Mouse (Mus musculus) hindbrain, embryonic 15.5 days (tissue): Measurements from ENCODE around the gene Ptrh2. TPM values are rescaled to one million over a fixed set of nuclear protein-coding genes. Genes with fewer than 3 reads are reported as not detected.

Source experiments
- ATAC-seq: fragments of 200-750 bp; cut with Nextera tagmentation; 2 replicates; pipeline ENCODE4 v1.8.0; 2017; ENCODE audit warnings: low read depth, moderate number of reproducible peaks, moderate TSS enrichment; ENCODE audit not compliant: low FRiP score
- H3K27ac ChIP-seq: fragments of 300-500 bp; sonication (generic); replicated peaks from 2 replicates; pipeline ENCODE4 v1.5.1; 2015; ENCODE audit warnings: mild to moderate bottlenecking, inconsistent platforms
- H3K27me3 ChIP-seq: fragments of 300-500 bp; sonication (generic); 2 replicates; pipeline ENCODE4 v1.6.1; 2015; ENCODE audit warnings: control low read depth, inconsistent platforms
- H3K36me3 ChIP-seq: fragments of 300-500 bp; sonication (generic); 2 replicates; pipeline ENCODE4 v1.6.1; 2015; ENCODE audit warnings: control low read depth, inconsistent platforms
- H3K4me1 ChIP-seq: fragments of 300-500 bp; sonication (generic); replicated peaks from 2 replicates; pipeline ENCODE4 v1.6.1; 2015; ENCODE audit warnings: control low read depth, inconsistent platforms
- H3K4me2 ChIP-seq: fragments of 300-500 bp; sonication (generic); 2 replicates; pipeline ENCODE4 v1.6.1; 2015; ENCODE audit warnings: moderate library complexity, mild to moderate bottlenecking, inconsistent platforms
- H3K4me3 ChIP-seq: fragments of 300-500 bp; sonication (generic); 2 replicates; pipeline ENCODE4 v1.5.1; 2015; ENCODE audit warnings: mild to moderate bottlenecking, inconsistent platforms
- H3K9ac ChIP-seq: fragments of 300-500 bp; sonication (generic); 2 replicates; pipeline ENCODE4 v1.6.1; 2015; ENCODE audit warnings: inconsistent platforms
- H3K9me3 ChIP-seq: fragments of 300-500 bp; sonication (generic); 2 replicates; pipeline ENCODE4 v1.6.1; 2016; ENCODE audit warnings: control low read depth, inconsistent platforms
- WGBS: fragments of 180-500 bp; shearing (Covaris S2); methylation state at CpG from one replicate; pipeline ENCODE4 v1.1.7; 2015; 5-methylcytosine and 5-hydroxymethylcytosine counted together
- polyA plus RNA-seq: library from polyadenylated mRNA; unstranded; fragments of >200 nt; fragmentation: Nextera tagmentation; extraction: Ambion mirVana; gene quantifications from 2 replicates; pipeline ENCODE4 v1.2.1, GENCODE M21; 2015

Ptrh2 gene
- polyA plus RNA-seq, 1 experiment from 2014 or later: 29.9 TPM

GRCm38 (mm10) chr11:86701151-86701550, 17.4 kb downstream of the Ptrh2 start:
- peaks cover 80% of the 10 kb centered on the region for H3K36me3 ChIP-seq

DNA sequence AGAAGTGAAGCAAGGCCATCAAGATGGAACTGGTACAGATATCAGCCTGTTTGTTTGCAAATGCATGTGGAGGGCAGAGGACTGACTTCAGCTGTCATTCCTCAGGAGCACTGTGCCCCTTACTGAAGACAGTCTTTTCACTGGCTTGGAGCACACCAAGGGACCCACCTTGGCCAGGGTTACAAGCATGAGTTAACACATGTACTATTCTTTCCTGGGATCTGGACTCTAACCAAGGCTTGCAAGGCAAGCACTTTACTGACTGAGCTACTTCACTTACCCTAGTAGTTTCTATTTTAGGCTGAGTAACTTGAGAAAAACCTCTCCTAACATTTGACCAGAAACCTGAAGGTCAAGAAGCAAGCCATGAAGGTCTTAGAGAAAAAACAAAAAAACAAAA, 30.8 kb downstream of the Ptrh2 start:
- Histone ChIP-seq H3K36me3 (peaks cover 68% of the 10 kb centered on the region), H3K9ac (no peak overlapping the region), H3K4me2 (no peak overlapping the region), H3K27ac (no peak overlapping the region), H3K27me3 (no peaks in the 10 kb centered on the region), H3K4me1 (no peaks in the 10 kb centered on the region), H3K9me3 (no peaks in the 10 kb centered on the region), H3K4me3 (no peak overlapping the region)
- no peak for ATAC-seq

More at GRCm38 (mm10) chr11:86701151-86701550, 17.4 kb downstream of the Ptrh2 start:
- Histone ChIP-seq H3K9ac (no peak overlapping the region), H3K9me3 (no peaks in the 10 kb centered on the region), H3K27ac (no peak overlapping the region), H3K4me3 (no peak overlapping the region), H3K4me2 (no peak overlapping the region), H3K4me1 (no peaks in the 10 kb centered on the region), H3K27me3 (no peaks in the 10 kb centered on the region)
- no peak for ATAC-seq
- 94% methylated on average over 4 of the region's 4 CpGs for WGBS

DNA sequence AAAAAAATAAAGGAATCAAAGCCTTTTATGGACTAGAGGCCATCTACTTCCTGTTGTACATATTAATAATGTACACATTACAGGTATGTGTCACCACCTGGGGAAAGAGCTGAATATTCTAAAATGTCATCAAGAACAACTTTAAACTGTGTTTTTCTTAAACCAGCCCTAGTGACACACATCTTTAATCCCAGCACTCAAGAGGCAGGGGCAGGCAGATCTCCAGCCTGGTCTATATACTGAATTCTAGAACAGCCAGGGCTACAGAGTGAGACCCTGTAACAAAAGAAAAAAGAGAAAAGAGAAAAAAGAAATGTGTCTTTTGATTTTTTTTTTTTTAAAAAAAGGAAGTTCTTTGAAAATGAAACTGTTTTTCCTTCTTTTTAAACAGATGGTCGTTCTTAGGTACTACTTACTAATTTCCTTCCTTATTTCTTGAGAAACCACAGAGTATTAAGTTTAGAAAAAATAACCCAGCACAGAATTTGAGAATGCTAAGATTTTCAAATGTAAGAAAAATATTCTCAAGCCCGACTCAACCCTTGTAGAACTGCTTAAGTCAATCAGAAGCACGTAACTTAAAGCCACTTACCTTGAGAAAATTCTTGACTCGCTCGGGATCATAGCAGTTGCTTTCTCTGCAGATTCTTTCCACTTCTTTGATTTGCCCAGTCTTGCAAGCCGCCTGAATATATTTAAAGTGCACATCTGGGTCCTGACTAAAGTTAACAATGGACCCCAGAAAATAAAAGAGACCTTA, 33.7 kb downstream of the Ptrh2 start:
- Histone ChIP-seq H3K9ac (no peak overlapping the region), H3K36me3 (peaks cover 61% of the 10 kb centered on the region), H3K4me2 (no peak overlapping the region), H3K4me1 (no peaks in the 10 kb centered on the region), H3K9me3 (no peaks in the 10 kb centered on the region), H3K27me3 (no peaks in the 10 kb centered on the region), H3K4me3 (no peak overlapping the region), H3K27ac (no peak overlapping the region)
- ATAC-seq: no peak
- WGBS: 87% methylated on average over 6 of the region's 6 CpGs

GRCm38 (mm10) chr11:86718369-86718768, 34.6 kb downstream of the Ptrh2 start:
- 96% methylated on average over 3 of the region's 3 CpGs for WGBS
- Histone ChIP-seq H3K27ac (no peak overlapping the region), H3K9me3 (no peaks in the 10 kb centered on the region), H3K4me2 (no peak overlapping the region), H3K36me3 (peaks cover 66% of the 10 kb centered on the region), H3K9ac (no peak overlapping the region), H3K4me1 (no peaks in the 10 kb centered on the region), H3K27me3 (no peaks in the 10 kb centered on the region), H3K4me3 (no peak overlapping the region)
- ATAC-seq: no peak

- Histone ChIP-seq H3K9me3 (no peaks in the 10 kb centered on the region), H3K4me1 (no peaks in the 10 kb centered on the region), H3K4me2 (no peak overlapping the region), H3K27me3 (no peaks in the 10 kb centered on the region), H3K4me3 (no peak overlapping the region), H3K27ac (no peak overlapping the region), H3K9ac (no peak overlapping the region), H3K36me3 (peaks cover 69% of the 10 kb centered on the region)
- WGBS: 93% methylated on average over 8 of the region's 8 CpGs
- no peak for ATAC-seq
Measured at GRCm38 (mm10) chr11:86719390-86719789, 35.6 kb downstream of the Ptrh2 start.

GRCm38 (mm10) chr11:86724004-86724403, 40.2 kb downstream of the Ptrh2 start:
- Histone ChIP-seq H3K9ac (no peak overlapping the region), H3K27me3 (no peaks in the 10 kb centered on the region), H3K27ac (no peak overlapping the region), H3K4me1 (no peaks in the 10 kb centered on the region), H3K4me2 (no peak overlapping the region), H3K9me3 (no peaks in the 10 kb centered on the region), H3K36me3 (peaks cover 64% of the 10 kb centered on the region), H3K4me3 (no peak overlapping the region)
- no peak for ATAC-seq
- 94% methylated on average over 3 of the region's 3 CpGs for WGBS

DNA sequence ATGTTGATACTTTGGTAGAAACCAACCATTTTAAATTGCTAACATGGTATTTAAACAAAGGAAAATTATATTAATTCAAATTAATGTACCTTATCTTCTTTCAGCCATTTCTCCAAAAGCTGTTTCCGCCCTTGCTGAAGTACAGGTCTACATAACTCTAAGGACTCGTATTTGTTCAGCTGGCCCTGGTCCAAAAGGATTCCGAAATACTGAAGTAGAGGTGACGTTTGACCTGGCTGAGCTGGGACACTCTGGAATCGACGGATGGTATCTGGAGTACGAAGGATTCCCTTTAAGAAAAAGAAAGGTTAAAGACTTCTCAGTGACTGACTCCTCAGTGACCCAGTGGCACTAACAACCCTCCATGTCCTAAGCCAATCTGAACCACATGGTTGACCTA, 41.2 kb downstream of the Ptrh2 start:
- ATAC-seq: no peak
- H3K27ac ChIP-seq: no peak overlapping the region
- H3K9me3 ChIP-seq: no peaks in the 10 kb centered on the region
- H3K4me1 ChIP-seq: no peaks in the 10 kb centered on the region
- WGBS: 94% methylated on average over 7 of the region's 7 CpGs
- H3K9ac ChIP-seq: no peak overlapping the region
- no peak overlapping the region for H3K4me2 ChIP-seq
- no peak overlapping the region for H3K4me3 ChIP-seq
- peaks cover 61% of the 10 kb centered on the region for H3K36me3 ChIP-seq
- H3K27me3 ChIP-seq: no peaks in the 10 kb centered on the region

DNA sequence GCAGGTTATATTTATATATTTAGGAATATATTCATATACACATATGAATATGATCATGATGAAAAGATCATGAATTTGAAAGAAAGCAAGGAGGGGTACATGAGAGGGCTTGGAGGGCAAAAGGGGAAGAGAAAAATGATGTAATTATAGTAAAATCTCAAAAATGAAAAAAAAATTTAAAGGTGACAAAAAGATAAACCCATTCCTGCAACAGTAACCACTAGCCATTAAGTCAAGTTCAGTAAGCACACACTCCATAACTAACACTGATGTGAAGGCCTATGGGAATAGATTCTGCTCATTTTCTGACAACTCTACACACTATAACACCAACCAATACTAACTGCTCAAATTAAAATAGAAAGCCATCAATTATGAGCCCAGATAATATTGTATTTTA, 41.8 kb downstream of the Ptrh2 start:
- H3K9me3 ChIP-seq: no peaks in the 10 kb centered on the region
- peaks cover 56% of the 10 kb centered on the region for H3K36me3 ChIP-seq
- ATAC-seq: no peak
- no peak overlapping the region for H3K4me2 ChIP-seq
- H3K27ac ChIP-seq: no peak overlapping the region
- no peak overlapping the region for H3K4me3 ChIP-seq
- H3K27me3 ChIP-seq: no peaks in the 10 kb centered on the region
- H3K9ac ChIP-seq: no peak overlapping the region
- no peaks in the 10 kb centered on the region for H3K4me1 ChIP-seq

DNA sequence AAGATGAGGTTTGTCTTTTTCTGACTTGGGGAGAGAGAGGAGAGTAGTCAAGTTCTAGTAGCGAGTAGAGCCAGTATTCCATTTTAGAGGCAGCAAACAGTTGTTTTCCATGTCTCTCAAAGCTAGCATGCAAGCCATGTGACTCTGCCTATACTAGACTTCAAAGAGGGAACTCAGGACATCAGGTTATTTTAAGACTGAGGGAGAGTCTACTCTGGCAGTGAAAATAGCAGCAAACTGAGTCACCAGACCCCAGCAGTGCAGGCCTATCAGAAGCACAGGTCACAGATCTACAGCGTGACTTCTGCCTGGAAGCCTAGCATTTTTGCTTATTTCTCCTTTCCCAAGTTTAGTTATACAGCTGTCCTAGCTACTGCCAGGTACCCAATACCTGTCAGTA, 47.7 kb downstream of the Ptrh2 start:
- 92% methylated on average over 2 of the region's 2 CpGs for WGBS
- H3K9me3 ChIP-seq: no peaks in the 10 kb centered on the region
- no peak overlapping the region for H3K4me3 ChIP-seq
- no peak overlapping the region for H3K9ac ChIP-seq
- H3K4me1 ChIP-seq: no peaks in the 10 kb centered on the region
- H3K36me3 ChIP-seq: peaks cover 42% of the 10 kb centered on the region
- no peak overlapping the region for H3K27ac ChIP-seq
- no peak overlapping the region for H3K4me2 ChIP-seq
- no peak for ATAC-seq
- no peaks in the 10 kb centered on the region for H3K27me3 ChIP-seq

- ATAC-seq: no peak
- no peak overlapping the region for H3K27ac ChIP-seq
- H3K36me3 ChIP-seq: peaks cover 24% of the 10 kb centered on the region
- H3K27me3 ChIP-seq: no peaks in the 10 kb centered on the region
- no peaks in the 10 kb centered on the region for H3K4me1 ChIP-seq
- H3K9me3 ChIP-seq: no peaks in the 10 kb centered on the region
- H3K4me3 ChIP-seq: no peak overlapping the region
- H3K4me2 ChIP-seq: no peak overlapping the region
- no peak overlapping the region for H3K9ac ChIP-seq
- WGBS: 71% methylated on average over 10 of the region's 10 CpGs
Measured at GRCm38 (mm10) chr11:86734241-86734939, 50.6 kb downstream of the Ptrh2 start.

GRCm38 (mm10) chr11:86734993-86735392, 51.2 kb downstream of the Ptrh2 start:
- Histone ChIP-seq H3K4me2 (no peak overlapping the region), H3K9me3 (no peaks in the 10 kb centered on the region), H3K4me1 (no peaks in the 10 kb centered on the region), H3K27ac (no peak overlapping the region), H3K27me3 (no peaks in the 10 kb centered on the region), H3K36me3 (peaks cover 21% of the 10 kb centered on the region), H3K9ac (no peak overlapping the region), H3K4me3 (no peak overlapping the region)
- ATAC-seq: no peak
- WGBS: 96% methylated on average over 4 of the region's 4 CpGs

DNA sequence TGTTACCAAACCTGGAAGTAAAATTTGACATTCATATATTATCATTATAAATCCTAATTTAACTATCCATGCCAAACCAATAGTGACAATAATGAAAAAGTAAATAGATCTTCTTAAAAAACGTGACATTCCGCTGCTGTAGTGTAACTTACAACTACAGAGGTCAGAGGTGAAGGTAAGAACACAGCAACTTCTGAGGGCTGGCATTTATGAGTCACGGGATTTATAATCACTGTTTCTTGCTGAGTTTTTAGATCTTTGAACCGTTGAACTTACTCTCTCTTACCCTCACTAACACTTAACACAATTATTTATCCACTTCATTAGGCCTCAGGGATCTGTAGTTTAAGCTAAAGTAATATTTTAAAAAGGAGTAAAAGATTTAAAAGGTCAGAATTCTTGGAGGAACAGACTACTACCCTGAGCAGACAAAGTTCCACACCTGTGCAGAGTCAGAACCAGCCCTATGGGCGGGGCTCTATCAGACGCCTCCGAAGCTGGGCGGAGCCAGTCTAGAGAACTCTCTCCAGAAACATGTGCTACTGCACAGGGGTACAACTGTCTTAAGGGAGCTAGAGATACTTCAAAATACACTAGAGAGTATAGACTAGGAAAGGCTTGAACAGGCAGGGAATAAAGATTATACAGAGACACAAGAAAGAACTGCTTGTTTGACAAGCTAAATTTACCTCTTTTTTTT, 53.7 kb downstream of the Ptrh2 start:
- H3K27me3 ChIP-seq: no peaks in the 10 kb centered on the region
- WGBS: 85% methylated on average over 8 of the region's 8 CpGs
- H3K36me3 ChIP-seq: peaks cover 8% of the 10 kb centered on the region
- H3K4me2 ChIP-seq: no peak overlapping the region
- no peaks in the 10 kb centered on the region for H3K4me1 ChIP-seq
- H3K9ac ChIP-seq: no peak overlapping the region
- no peaks in the 10 kb centered on the region for H3K9me3 ChIP-seq
- no peak overlapping the region for H3K4me3 ChIP-seq
- no peak overlapping the region for H3K27ac ChIP-seq
- ATAC-seq: no peak
